Mouse (Mus musculus): Measurements from ENCODE around the gene Tmem184c.

DNA sequence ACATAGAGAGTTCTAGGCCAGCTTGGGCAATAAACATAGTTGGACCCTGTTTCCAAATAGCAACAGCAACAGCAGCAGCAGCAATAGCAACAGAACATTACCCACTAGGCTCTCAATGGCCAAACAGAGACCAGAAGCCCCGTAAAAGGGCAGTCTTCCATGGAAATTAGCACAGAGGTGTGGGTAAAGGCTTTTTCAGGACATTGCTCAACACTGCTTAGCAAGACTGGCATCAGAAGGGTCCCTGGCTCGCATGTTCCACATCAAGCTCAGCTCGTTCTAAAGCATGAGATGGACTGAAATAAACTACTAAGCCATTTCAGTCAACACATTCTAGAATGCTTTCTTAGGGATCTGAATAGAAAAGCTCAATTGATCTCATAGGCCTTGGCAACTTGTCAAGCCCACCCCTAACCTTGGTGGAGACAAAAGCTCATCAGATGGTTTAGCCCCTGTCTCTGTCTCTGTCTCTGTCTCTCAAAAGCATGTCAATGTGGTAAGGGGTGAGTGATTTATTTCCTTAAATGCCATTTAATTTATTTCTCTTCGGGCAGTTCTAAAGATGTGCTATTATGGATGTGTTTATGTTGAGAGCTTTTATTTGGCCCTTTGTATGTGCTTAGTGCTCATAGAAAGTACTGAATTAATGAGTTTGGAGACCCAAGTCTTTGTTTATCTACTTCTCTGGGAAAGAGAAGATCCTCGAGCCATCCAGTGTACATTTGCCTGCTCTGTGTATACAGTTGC lies 29.8 kb upstream of the Tmem184c start:
- TF ChIP-seq POLR2A (IDR thresholded peaks at IDR 0.05; ENCODE audit: borderline replicate concordance, insufficient read depth, low read length) (no peak), CTCF (IDR thresholded peaks at IDR 0.05; ENCODE audit: borderline replicate concordance, insufficient read depth, low read depth, low read length) (no peak)

Measured in cerebellum, adult 2 months (tissue).